Mouse (Mus musculus) liver, embryonic 11.5 days (tissue): Measurements from ENCODE around the gene Strc. TPM values are rescaled to one million over a fixed set of nuclear protein-coding genes. Genes with fewer than 3 reads are reported as not detected.
A peak's percentile ranks its signal among the peaks of the same experiment; 100 is the strongest.

ENCODE experiments used
- ATAC-seq: fragments of 200-750 bp; cut with Nextera tagmentation; replicated peaks from 2 replicates; pipeline ENCODE4 v1.8.0; 2017; ENCODE audit warnings: moderate number of reproducible peaks, mild to moderate bottlenecking, moderate TSS enrichment, moderate library complexity; ENCODE audit not compliant: low FRiP score
- DNase-seq: peaks from one replicate; pipeline ENCODE4 v3.0.0-alpha.2; 2017; ENCODE audit warnings: low spot score
- H3K27ac ChIP-seq: fragments of 300-500 bp; sonication (generic); 2 replicates; pipeline ENCODE4 v1.5.1; 2014; ENCODE audit warnings: mild to moderate bottlenecking, low read depth, low read length, control low read depth
- H3K27me3 ChIP-seq: fragments of 300-500 bp; sonication (generic); replicated peaks from 2 replicates; pipeline ENCODE4 v1.6.1; 2014; ENCODE audit warnings: low read length, mixed read lengths; ENCODE audit not compliant: control insufficient read depth, insufficient read depth
- H3K36me3 ChIP-seq: fragments of 300-500 bp; sonication (generic); 2 replicates; pipeline ENCODE4 v1.6.1; 2014; ENCODE audit warnings: mild to moderate bottlenecking, low read length, moderate library complexity, mixed read lengths; ENCODE audit not compliant: control insufficient read depth, insufficient read depth
- H3K4me1 ChIP-seq: fragments of 300-500 bp; sonication (generic); replicated peaks from 2 replicates; pipeline ENCODE4 v1.6.1; 2014; ENCODE audit warnings: low read length, mixed read lengths; ENCODE audit not compliant: control insufficient read depth, insufficient read depth
- H3K4me2 ChIP-seq: fragments of 300-500 bp; sonication (generic); 2 replicates; pipeline ENCODE4 v1.6.1; 2014; ENCODE audit warnings: mild to moderate bottlenecking, control low read depth, moderate library complexity
- H3K4me3 ChIP-seq: fragments of 300-500 bp; sonication (generic); 2 replicates; pipeline ENCODE4 v1.5.1; 2014; ENCODE audit warnings: low read depth, low read length, control low read depth
- H3K9ac ChIP-seq: fragments of 300-500 bp; sonication (generic); 2 replicates; pipeline ENCODE4 v1.6.1; 2014; ENCODE audit warnings: low read depth, low read length, control low read depth
- H3K9me3 ChIP-seq: fragments of 300-500 bp; sonication (generic); 2 replicates; pipeline ENCODE4 v1.6.1; 2016; ENCODE audit warnings: low read length, inconsistent platforms, mixed read lengths; ENCODE audit not compliant: control insufficient read depth
- WGBS: fragments of 180-500 bp; shearing (Covaris S2); extraction: QIAGEN DNeasy Blood & Tissue Kit; methylation state at CpG from one replicate; pipeline ENCODE4 v1.1.7; 2014; 5-methylcytosine and 5-hydroxymethylcytosine counted together
- polyA plus RNA-seq: library from polyadenylated mRNA; unstranded; fragments of >200 nt; fragmentation: Nextera tagmentation; extraction: Ambion mirVana; gene quantifications from 2 replicates; pipeline ENCODE4 v1.2.1, GENCODE M21; 2014

The Strc gene
- polyA plus RNA-seq, 1 experiment from 2014 or later, result not detected

DNA sequence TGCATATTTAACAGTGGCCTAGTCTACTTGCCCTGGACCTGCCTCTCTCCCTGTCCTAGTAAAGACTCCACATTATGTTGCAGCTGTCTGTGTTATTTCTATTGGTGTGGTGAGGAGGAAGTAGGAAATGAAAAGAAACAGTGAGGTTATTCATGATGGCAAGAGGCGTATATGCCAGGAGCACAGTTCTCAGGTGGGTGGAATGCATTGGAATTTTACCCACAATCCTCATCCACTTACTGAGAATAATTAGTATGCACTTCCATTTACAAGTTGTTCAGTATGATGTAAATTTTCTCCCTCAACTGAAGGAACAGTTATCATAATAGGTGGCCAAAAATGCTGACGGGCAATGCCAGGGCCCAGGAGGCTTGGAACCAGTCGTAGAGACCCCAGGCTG, 23.3 kb downstream of the Strc start:
- Histone ChIP-seq H3K27me3 (peaks cover 15% of the 10 kb centered on the region), H3K4me3 (no peak overlapping the region), H3K27ac (no peak overlapping the region), H3K9me3 (no peaks in the 10 kb centered on the region), H3K36me3 (no peaks in the 10 kb centered on the region), H3K9ac (no peak overlapping the region), H3K4me1 (no peaks in the 10 kb centered on the region), H3K4me2 (no peak overlapping the region)
- DNase-seq (no peak), ATAC-seq (no peak)
- 78% methylated on average over 3 of the region's 3 CpGs for WGBS

DNA sequence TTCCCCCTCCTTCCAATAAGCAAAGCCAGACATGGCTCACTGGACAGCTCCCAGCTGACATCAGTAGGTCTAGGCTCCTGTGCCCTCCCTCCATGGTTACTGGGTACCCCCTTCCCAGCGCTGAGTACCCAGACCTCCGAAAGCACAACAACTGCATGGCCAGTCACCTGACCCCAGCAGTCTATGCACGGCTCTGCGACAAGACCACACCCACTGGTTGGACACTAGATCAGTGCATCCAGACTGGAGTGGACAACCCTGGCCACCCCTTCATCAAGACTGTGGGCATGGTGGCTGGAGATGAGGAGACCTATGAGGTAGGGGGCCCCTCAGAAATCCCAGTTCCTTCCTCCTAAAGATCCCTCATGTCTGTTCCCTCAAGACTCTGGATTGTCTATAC, 27.5 kb downstream of the Strc start:
- DNase-seq, result no peak
- no peak overlapping the region for H3K4me3 ChIP-seq
- peaks cover 39% of the 10 kb centered on the region for H3K27me3 ChIP-seq
- no peaks in the 10 kb centered on the region for H3K9me3 ChIP-seq
- H3K27ac ChIP-seq, result no peak overlapping the region
- no peaks in the 10 kb centered on the region for H3K36me3 ChIP-seq
- WGBS, result 53% methylated on average over 4 of the region's 4 CpGs
- no peak for ATAC-seq
- H3K4me1 ChIP-seq, result peaks cover 2% of the 10 kb centered on the region
- no peak overlapping the region for H3K4me2 ChIP-seq
- H3K9ac ChIP-seq, result no peak overlapping the region

DNA sequence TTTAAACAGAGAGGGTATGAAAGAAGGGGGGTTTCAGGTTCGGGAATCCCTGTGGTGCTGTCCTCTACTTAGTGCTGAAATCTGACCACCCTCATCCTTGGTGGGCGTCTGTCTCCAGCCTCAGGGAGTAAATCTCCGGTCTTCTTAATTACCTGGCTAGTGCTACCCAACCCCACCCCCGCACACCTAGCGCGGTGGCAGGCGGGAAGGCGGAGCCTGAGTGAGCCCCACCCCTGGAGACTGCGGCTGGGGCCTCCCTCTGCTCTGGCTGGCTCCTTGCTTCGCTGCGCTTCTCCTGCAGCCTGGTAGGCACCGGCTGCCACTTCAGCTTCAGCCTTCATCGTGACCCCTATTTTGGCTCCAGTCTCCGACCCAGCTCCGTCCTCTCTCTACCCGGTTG, 28.6 kb downstream of the Strc start:
- no peak for ATAC-seq
- under 1% methylated on average over 16 of the region's 16 CpGs for WGBS
- peaks cover 39% of the 10 kb centered on the region for H3K27me3 ChIP-seq
- peak overlapping the region; percentile 51 for H3K4me2 ChIP-seq
- no peaks in the 10 kb centered on the region for H3K9me3 ChIP-seq
- H3K4me1 ChIP-seq, result peaks cover 5% of the 10 kb centered on the region
- no peak overlapping the region for H3K27ac ChIP-seq
- H3K4me3 ChIP-seq, result peak overlapping the region; percentile 17; the same call in 1 of the 2 replicates
- no peaks in the 10 kb centered on the region for H3K36me3 ChIP-seq
- no peak overlapping the region for H3K9ac ChIP-seq
- peak; percentile 40 for DNase-seq

DNA sequence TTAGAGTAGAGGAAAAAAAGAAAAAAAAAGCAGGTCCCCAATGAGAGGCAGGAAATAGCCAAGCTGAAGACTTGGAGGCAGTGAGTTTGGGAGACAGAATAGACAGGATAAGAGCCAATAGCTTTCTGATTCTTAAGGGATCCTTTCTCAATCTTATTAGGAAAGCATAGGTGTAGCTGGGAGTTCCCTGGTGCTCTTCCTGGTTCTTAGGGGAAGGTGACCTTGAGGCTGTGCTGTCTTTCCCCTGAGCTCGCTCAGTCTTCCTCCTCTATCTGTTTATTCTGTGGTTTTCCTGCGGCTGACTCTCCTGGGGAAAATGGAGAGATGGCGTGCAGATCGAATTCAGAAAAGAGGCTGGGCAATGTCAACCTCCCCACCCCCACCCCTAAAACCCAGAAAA, 29.0 kb downstream of the Strc start:
- Histone ChIP-seq H3K27ac (no peak overlapping the region), H3K4me3 (no peak overlapping the region), H3K27me3 (peaks cover 39% of the 10 kb centered on the region), H3K36me3 (no peaks in the 10 kb centered on the region), H3K4me2 (peak overlapping the region; percentile 51), H3K4me1 (peaks cover 5% of the 10 kb centered on the region), H3K9ac (no peak overlapping the region), H3K9me3 (no peaks in the 10 kb centered on the region)
- no peak for DNase-seq
- WGBS, result 0% methylated on average over 4 of the region's 4 CpGs
- no peak for ATAC-seq

DNA sequence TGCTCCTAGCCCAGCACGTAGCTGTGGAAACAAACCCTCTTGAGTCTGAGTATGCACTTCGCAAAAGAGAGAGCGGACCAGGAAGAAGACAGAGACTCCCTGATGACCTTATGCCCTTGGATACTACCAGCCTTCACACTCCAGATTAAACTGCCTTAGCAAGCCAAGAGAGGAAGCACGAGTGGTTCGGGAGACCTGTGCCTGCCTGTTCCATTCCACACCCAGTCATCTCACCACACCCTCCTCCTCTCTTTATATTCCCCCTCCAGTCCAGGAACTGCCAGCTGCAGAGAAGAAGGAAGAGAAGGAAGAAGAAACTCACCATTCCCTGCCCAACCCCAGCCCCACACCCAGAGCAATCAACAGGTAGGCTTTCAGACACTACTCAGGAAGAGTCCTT, 29.5 kb downstream of the Strc start, which contains the start of gene Ckmt1:
Gene Ckmt1, plus strand, starts transcription at position 221 of the 400 bp plus-strand sequence.
- Histone ChIP-seq H3K27me3 (peaks cover 39% of the 10 kb centered on the region), H3K36me3 (no peaks in the 10 kb centered on the region), H3K4me2 (peak within 1 kb of the TSS; percentile 51), H3K4me3 (peak within 1 kb of the TSS; percentile 17; the same call in 1 of the 2 replicates), H3K9me3 (no peaks in the 10 kb centered on the region), H3K27ac (no peak within 1 kb of the TSS), H3K4me1 (peaks cover 5% of the 10 kb centered on the region), H3K9ac (no peak within 1 kb of the TSS)
- no peak for ATAC-seq
- DNase-seq, result no peak
- 45% methylated on average over 5 of the region's 5 CpGs for WGBS

DNA sequence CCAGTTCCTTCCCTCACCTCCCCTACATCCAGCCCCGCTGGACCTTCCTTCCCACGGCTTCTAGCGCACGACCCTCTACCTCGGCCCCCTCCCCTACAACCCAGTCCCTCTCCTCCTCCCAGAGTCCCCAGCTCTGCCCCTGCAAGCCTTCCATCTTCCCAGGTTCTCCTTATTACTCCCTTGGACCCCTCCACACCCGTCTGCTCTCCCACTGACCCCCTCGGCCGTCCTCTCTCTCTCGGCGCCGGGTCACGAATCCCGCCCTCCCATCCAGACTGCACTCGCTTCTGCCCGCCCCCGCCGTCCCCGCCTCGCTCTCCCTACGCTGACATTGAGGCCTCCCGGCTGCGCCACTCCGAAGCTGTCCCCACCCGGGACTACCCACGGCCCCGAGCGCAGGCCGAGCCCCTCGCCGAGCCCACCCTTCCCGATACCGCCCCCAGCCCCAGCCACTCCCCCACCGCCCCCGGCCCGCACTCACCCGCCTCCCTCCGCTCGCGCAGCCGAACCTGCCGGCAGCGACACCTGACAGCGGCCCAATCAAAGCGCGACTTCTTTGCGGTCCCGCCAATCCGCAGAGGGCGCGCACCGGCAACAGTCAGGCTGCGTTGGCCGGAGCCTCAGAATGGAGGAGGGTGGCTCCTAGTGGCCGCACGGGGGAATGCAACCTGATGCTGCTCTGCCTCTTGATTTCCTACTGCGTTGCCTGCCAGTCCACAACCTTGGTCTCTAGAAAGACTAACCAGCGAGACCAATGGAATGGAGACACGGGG, 32.0 kb downstream of the Strc start, which contains the start of gene Ppip5k1:
Gene Ppip5k1, minus strand, starts transcription at position 577 of the 773 bp plus-strand sequence.
- peaks cover 36% of the 10 kb centered on the region for H3K27me3 ChIP-seq

DNA sequence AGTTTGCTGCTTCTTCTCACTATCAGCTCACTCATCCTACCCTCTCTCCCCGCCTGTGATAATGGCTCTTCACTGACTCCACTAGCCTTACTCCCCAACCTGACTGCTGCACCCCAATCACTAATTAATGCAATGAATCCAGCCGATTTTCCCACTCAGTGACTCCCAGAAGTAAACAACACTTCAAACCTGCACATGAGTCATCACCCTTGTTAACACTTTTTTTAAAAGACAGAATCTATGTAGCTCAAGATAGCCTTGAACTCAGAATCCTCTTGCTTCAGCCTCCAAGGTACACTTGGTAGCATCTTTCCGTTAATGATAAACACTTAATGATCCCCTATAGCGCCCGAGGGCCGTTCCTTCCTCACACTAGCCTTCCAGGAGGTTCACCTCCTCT, 32.6 kb downstream of the Strc start:
- DNase-seq, result no peak
- WGBS, result 3% methylated on average over 6 of the region's 6 CpGs
- Histone ChIP-seq H3K27ac (no peak overlapping the region), H3K4me3 (peak overlapping the region; percentile 71), H3K36me3 (no peaks in the 10 kb centered on the region), H3K9me3 (no peaks in the 10 kb centered on the region), H3K27me3 (peaks cover 29% of the 10 kb centered on the region), H3K4me2 (peak overlapping the region; percentile 97), H3K4me1 (peaks cover 5% of the 10 kb centered on the region), H3K9ac (peak overlapping the region; percentile 74)
- 0 out of 2 replicates have a peak, but pooled peaks have one; percentile 14 for ATAC-seq

More for the DNA sequence above, 32.0 kb downstream of the Strc start, which contains the start of gene Ppip5k1:
- H3K27ac ChIP-seq, result no peak within 1 kb of the TSS
- peaks cover 5% of the 10 kb centered on the region for H3K4me1 ChIP-seq
- H3K36me3 ChIP-seq, result no peaks in the 10 kb centered on the region
- peak; percentile 95 for DNase-seq
- under 1% methylated on average over 58 of the region's 58 CpGs for WGBS
- peak within 1 kb of the TSS; percentile 97 for H3K4me2 ChIP-seq
- ATAC-seq, result peak; percentile 97
- H3K4me3 ChIP-seq, result peak within 1 kb of the TSS; percentile 71
- no peaks in the 10 kb centered on the region for H3K9me3 ChIP-seq
- peak within 1 kb of the TSS; percentile 74 for H3K9ac ChIP-seq

DNA sequence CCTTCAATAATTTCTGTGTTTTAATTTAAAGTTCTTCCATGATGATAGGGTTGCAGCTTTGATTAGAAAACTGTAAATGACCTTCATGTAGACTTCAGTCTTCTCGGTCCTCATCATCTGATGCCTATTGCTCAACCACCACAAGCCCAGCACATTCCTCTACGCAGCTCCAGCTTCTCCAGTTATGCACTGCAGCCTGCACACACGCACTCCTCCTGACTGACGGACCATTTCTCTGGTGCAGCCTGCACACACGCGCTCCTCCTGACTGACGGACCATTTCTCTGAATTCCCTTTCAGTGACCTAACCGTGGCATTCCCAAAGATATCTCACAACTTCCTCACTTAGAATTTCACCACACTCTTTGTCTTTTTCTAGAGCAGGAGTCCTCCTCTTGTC, 33.8 kb downstream of the Strc start:
- Histone ChIP-seq H3K9me3 (no peaks in the 10 kb centered on the region), H3K4me2 (no peak overlapping the region), H3K4me3 (no peak overlapping the region), H3K9ac (no peak overlapping the region), H3K4me1 (peaks cover 5% of the 10 kb centered on the region), H3K36me3 (no peaks in the 10 kb centered on the region), H3K27ac (no peak overlapping the region), H3K27me3 (peaks cover 19% of the 10 kb centered on the region)
- DNase-seq, result no peak
- WGBS, result 67% methylated on average over 8 of the region's 8 CpGs
- ATAC-seq, result no peak

DNA sequence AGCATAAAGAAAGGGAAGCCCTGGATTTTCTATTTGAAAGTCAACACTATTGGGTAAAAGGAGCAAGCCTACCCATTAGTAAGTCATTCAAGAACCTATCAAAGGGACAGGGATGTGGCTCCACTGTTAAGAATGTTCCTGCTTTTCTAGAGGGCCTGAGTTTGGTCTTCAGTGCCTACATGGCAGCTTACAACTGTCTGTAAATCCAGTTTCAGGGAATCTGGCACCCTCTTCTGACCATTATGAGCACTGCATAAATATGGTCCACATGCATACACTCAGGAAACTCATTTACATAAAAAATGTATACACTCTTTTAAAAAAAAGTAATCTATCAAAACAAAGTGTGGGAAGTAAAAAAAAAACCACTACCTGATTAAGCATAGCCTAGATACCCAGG, 47.9 kb downstream of the Strc start:
- no peak overlapping the region for H3K4me3 ChIP-seq
- H3K36me3 ChIP-seq, result no peaks in the 10 kb centered on the region
- H3K4me1 ChIP-seq, result no peaks in the 10 kb centered on the region
- H3K27ac ChIP-seq, result no peak overlapping the region
- H3K9me3 ChIP-seq, result no peaks in the 10 kb centered on the region
- ATAC-seq (no peak), DNase-seq (no peak)
- no peak overlapping the region for H3K9ac ChIP-seq
- H3K4me2 ChIP-seq, result no peak overlapping the region
- no peaks in the 10 kb centered on the region for H3K27me3 ChIP-seq
